Mouse (Mus musculus) neural tube, embryonic 15.5 days (tissue): ENCODE data around the gene Babam2. TPM values are rescaled to one million over a fixed set of nuclear protein-coding genes. Genes with fewer than 3 reads are reported as not detected.

Source experiments
- ATAC-seq: fragments of 200-750 bp; cut with Nextera tagmentation; 2 replicates; pipeline ENCODE4 v1.8.0; 2017; ENCODE audit warnings: mild to moderate bottlenecking, moderate TSS enrichment, moderate library complexity; ENCODE audit not compliant: low FRiP score
- H3K27ac ChIP-seq: fragments of 300-500 bp; sonication (generic); replicated peaks from 2 replicates; pipeline ENCODE4 v1.5.1; 2015; ENCODE audit warnings: mild to moderate bottlenecking, inconsistent platforms
- H3K27me3 ChIP-seq: fragments of 300-500 bp; sonication (generic); replicated peaks from 2 replicates; pipeline ENCODE4 v1.6.1; 2015; ENCODE audit warnings: inconsistent platforms
- H3K36me3 ChIP-seq: fragments of 300-500 bp; sonication (generic); 2 replicates; pipeline ENCODE4 v1.6.1; 2015; ENCODE audit warnings: inconsistent platforms
- H3K4me1 ChIP-seq: fragments of 300-500 bp; sonication (generic); 2 replicates; pipeline ENCODE4 v1.6.1; 2015; ENCODE audit warnings: inconsistent platforms
- H3K4me2 ChIP-seq: fragments of 300-500 bp; sonication (generic); 2 replicates; pipeline ENCODE4 v1.6.1; 2015; ENCODE audit warnings: inconsistent platforms, mild to moderate bottlenecking, moderate library complexity
- H3K4me3 ChIP-seq: fragments of 300-500 bp; sonication (generic); replicated peaks from 2 replicates; pipeline ENCODE4 v1.5.1; 2015; ENCODE audit warnings: mild to moderate bottlenecking, inconsistent platforms
- H3K9ac ChIP-seq: fragments of 300-500 bp; sonication (generic); replicated peaks from 2 replicates; pipeline ENCODE4 v1.6.1; 2015; ENCODE audit warnings: mild to moderate bottlenecking, inconsistent platforms
- H3K9me3 ChIP-seq: fragments of 300-500 bp; sonication (generic); replicated peaks from 2 replicates; pipeline ENCODE4 v1.6.1; 2016; ENCODE audit warnings: inconsistent platforms
- WGBS: fragments of 180-500 bp; shearing (Covaris S2); methylation state at CpG from one replicate; pipeline ENCODE4 v1.1.7; 2015; ENCODE audit warnings: mixed read lengths; 5-methylcytosine and 5-hydroxymethylcytosine counted together
- polyA plus RNA-seq: library from polyadenylated mRNA; unstranded; fragments of >200 nt; fragmentation: Nextera tagmentation; extraction: Ambion mirVana; gene quantifications from 2 replicates; pipeline ENCODE4 v1.2.1, GENCODE M21; 2015

The Babam2 gene
- polyA plus RNA-seq, 1 experiment from 2014 or later = 61.8 TPM

GRCm38 (mm10) chr5:31873328-31873727 is 175.8 kb downstream of the Babam2 start:
- H3K27me3 ChIP-seq = no peaks in the 10 kb centered on the region
- no peaks in the 10 kb centered on the region for H3K36me3 ChIP-seq
- H3K27ac ChIP-seq = no peak overlapping the region
- 94% methylated on average over 2 of the region's 2 CpGs for WGBS
- no peak overlapping the region for H3K4me3 ChIP-seq
- no peak for ATAC-seq
- no peaks in the 10 kb centered on the region for H3K4me1 ChIP-seq
- H3K4me2 ChIP-seq = no peak overlapping the region
- H3K9ac ChIP-seq = no peak overlapping the region
- no peaks in the 10 kb centered on the region for H3K9me3 ChIP-seq

GRCm38 (mm10) chr5:31874543-31874942 is 177.1 kb downstream of the Babam2 start:
- Histone ChIP-seq H3K9ac (no peak overlapping the region), H3K27me3 (no peaks in the 10 kb centered on the region), H3K4me1 (no peaks in the 10 kb centered on the region), H3K9me3 (no peaks in the 10 kb centered on the region), H3K27ac (no peak overlapping the region), H3K4me3 (no peak overlapping the region), H3K4me2 (no peak overlapping the region), H3K36me3 (no peaks in the 10 kb centered on the region)
- 85% methylated on average over 1 of the region's 1 CpGs for WGBS
- no peak for ATAC-seq

- 89% methylated on average over 3 of the region's 3 CpGs for WGBS
- Histone ChIP-seq H3K4me1 (no peaks in the 10 kb centered on the region), H3K9me3 (no peaks in the 10 kb centered on the region), H3K9ac (no peak overlapping the region), H3K36me3 (no peaks in the 10 kb centered on the region), H3K27me3 (no peaks in the 10 kb centered on the region), H3K4me2 (no peak overlapping the region), H3K27ac (no peak overlapping the region), H3K4me3 (no peak overlapping the region)
- ATAC-seq = no peak
Observed at GRCm38 (mm10) chr5:31875443-31875842, 178.0 kb downstream of the Babam2 start.

- no peak overlapping the region for H3K4me3 ChIP-seq
- no peak overlapping the region for H3K9ac ChIP-seq
- no peaks in the 10 kb centered on the region for H3K9me3 ChIP-seq
- 84% methylated on average over 8 of the region's 8 CpGs for WGBS
- no peaks in the 10 kb centered on the region for H3K4me1 ChIP-seq
- no peaks in the 10 kb centered on the region for H3K36me3 ChIP-seq
- H3K27me3 ChIP-seq = no peaks in the 10 kb centered on the region
- no peak overlapping the region for H3K27ac ChIP-seq
- no peak overlapping the region for H3K4me2 ChIP-seq
- ATAC-seq = no peak
Observed at GRCm38 (mm10) chr5:31876216-31876974, 178.9 kb downstream of the Babam2 start.

- H3K9ac ChIP-seq = no peak overlapping the region
- H3K4me3 ChIP-seq = no peak overlapping the region
- H3K27me3 ChIP-seq = no peaks in the 10 kb centered on the region
- no peaks in the 10 kb centered on the region for H3K36me3 ChIP-seq
- H3K4me1 ChIP-seq = no peaks in the 10 kb centered on the region
- H3K9me3 ChIP-seq = no peaks in the 10 kb centered on the region
- H3K27ac ChIP-seq = no peak overlapping the region
- ATAC-seq = no peak
- WGBS = 76% methylated on average over 2 of the region's 2 CpGs
- H3K4me2 ChIP-seq = no peak overlapping the region
Observed at GRCm38 (mm10) chr5:31880457-31880856, 183.0 kb downstream of the Babam2 start.

GRCm38 (mm10) chr5:31882297-31882696 is 184.8 kb downstream of the Babam2 start:
- Histone ChIP-seq H3K9ac (no peak overlapping the region), H3K36me3 (no peaks in the 10 kb centered on the region), H3K4me1 (no peaks in the 10 kb centered on the region), H3K4me2 (no peak overlapping the region), H3K27me3 (no peaks in the 10 kb centered on the region), H3K27ac (no peak overlapping the region), H3K9me3 (no peaks in the 10 kb centered on the region), H3K4me3 (no peak overlapping the region)
- ATAC-seq = no peak
- 80% methylated on average over 3 of the region's 3 CpGs for WGBS

- Histone ChIP-seq H3K4me1 (no peaks in the 10 kb centered on the region), H3K27ac (no peak overlapping the region), H3K4me2 (no peak overlapping the region), H3K36me3 (no peaks in the 10 kb centered on the region), H3K9ac (no peak overlapping the region), H3K9me3 (no peaks in the 10 kb centered on the region), H3K27me3 (no peaks in the 10 kb centered on the region), H3K4me3 (no peak overlapping the region)
- 86% methylated on average over 4 of the region's 4 CpGs for WGBS
- no peak for ATAC-seq
Observed at GRCm38 (mm10) chr5:31884962-31885361, 187.5 kb downstream of the Babam2 start.

GRCm38 (mm10) chr5:31887590-31887989 is 190.1 kb downstream of the Babam2 start:
- Histone ChIP-seq H3K4me1 (no peaks in the 10 kb centered on the region), H3K4me2 (no peak overlapping the region), H3K36me3 (no peaks in the 10 kb centered on the region), H3K27ac (no peak overlapping the region), H3K9me3 (no peaks in the 10 kb centered on the region), H3K27me3 (no peaks in the 10 kb centered on the region), H3K9ac (no peak overlapping the region), H3K4me3 (no peak overlapping the region)
- no peak for ATAC-seq
- WGBS = 85% methylated on average over 5 of the region's 5 CpGs

- Histone ChIP-seq H3K4me1 (no peaks in the 10 kb centered on the region), H3K4me3 (no peak overlapping the region), H3K27ac (no peak overlapping the region), H3K9ac (no peak overlapping the region), H3K36me3 (no peaks in the 10 kb centered on the region), H3K9me3 (no peaks in the 10 kb centered on the region), H3K4me2 (no peak overlapping the region), H3K27me3 (no peaks in the 10 kb centered on the region)
- 73% methylated on average over 3 of the region's 3 CpGs for WGBS
- ATAC-seq = no peak
Observed at GRCm38 (mm10) chr5:31888341-31888740, 190.9 kb downstream of the Babam2 start.

GRCm38 (mm10) chr5:31892631-31893030 is 195.1 kb downstream of the Babam2 start:
- ATAC-seq = no peak
- 90% methylated on average over 4 of the region's 4 CpGs for WGBS
- Histone ChIP-seq H3K9ac (no peak overlapping the region), H3K36me3 (no peaks in the 10 kb centered on the region), H3K27me3 (no peaks in the 10 kb centered on the region), H3K4me2 (no peak overlapping the region), H3K9me3 (no peaks in the 10 kb centered on the region), H3K4me1 (no peaks in the 10 kb centered on the region), H3K4me3 (no peak overlapping the region), H3K27ac (no peak overlapping the region)

GRCm38 (mm10) chr5:31899901-31900300 is 202.4 kb downstream of the Babam2 start:
- no peaks in the 10 kb centered on the region for H3K27me3 ChIP-seq
- H3K4me3 ChIP-seq = no peak overlapping the region
- no peaks in the 10 kb centered on the region for H3K9me3 ChIP-seq
- no peak overlapping the region for H3K27ac ChIP-seq
- H3K36me3 ChIP-seq = no peaks in the 10 kb centered on the region
- no peak for ATAC-seq
- H3K4me2 ChIP-seq = no peak overlapping the region
- H3K4me1 ChIP-seq = no peaks in the 10 kb centered on the region
- WGBS = 90% methylated on average over 3 of the region's 3 CpGs
- no peak overlapping the region for H3K9ac ChIP-seq

GRCm38 (mm10) chr5:31902144-31902543 is 204.7 kb downstream of the Babam2 start:
- ATAC-seq = no peak
- H3K27me3 ChIP-seq = no peaks in the 10 kb centered on the region
- 88% methylated on average over 2 of the region's 2 CpGs for WGBS

More at GRCm38 (mm10) chr5:31902144-31902543, 204.7 kb downstream of the Babam2 start:
- Histone ChIP-seq H3K9me3 (no peaks in the 10 kb centered on the region), H3K36me3 (no peaks in the 10 kb centered on the region), H3K9ac (no peak overlapping the region), H3K27ac (no peak overlapping the region), H3K4me2 (no peak overlapping the region), H3K4me1 (no peaks in the 10 kb centered on the region), H3K4me3 (no peak overlapping the region)
